Mouse (Mus musculus): ENCODE data around the gene Slc22a3.

Slc22a3 gene

DNA sequence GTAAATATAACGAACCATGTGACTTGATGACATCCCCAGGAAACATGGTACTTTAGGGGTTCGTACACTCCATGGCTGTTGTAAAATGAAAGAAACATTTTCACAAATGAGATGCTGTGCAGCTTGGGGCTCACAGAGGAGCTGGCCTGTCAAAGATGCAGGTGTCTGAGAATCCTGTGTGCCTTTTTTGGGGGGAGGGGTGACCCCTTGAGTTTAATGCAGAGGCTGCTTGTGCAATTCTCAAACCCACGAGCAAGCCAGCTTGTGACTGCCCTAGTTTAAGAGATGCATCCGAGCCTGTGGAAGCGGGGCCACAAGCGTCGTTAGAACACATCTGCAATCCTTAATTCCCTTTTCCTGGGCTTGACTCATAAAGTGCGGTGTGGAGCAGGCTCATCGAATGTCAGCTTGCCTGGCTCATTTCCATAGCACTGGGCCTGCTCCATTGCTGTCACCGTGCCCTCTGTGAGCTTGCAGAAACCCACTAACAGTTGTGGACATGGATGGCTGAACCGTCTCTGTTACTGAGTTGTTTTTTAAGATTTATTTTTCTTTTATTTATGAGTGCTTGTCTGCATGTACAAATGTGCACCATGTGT, 98.1 kb downstream of the Slc22a3 start:
- no peak for DNase-seq (ENCODE audit: low read depth, low spot score)

DNA sequence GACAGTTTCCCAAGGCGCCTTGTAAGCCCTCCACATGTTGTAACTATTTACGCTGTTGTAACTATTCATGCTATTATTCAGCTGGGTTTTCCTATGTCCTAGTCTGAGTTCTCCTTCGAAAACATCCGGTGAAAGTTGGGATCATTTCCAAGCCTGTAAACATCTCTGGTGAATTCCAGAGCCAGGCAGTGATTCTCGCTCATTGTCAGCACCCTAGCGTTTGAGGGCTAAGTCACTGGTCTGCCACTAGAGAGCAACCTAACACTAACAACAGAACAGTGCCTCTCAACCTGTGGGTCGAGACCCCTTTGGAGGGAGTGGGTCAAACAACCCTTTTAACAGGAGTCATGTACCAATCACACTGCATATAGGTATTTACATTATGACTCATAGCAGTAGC, 104.1 kb downstream of the Slc22a3 start:
- no peak for DNase-seq (ENCODE audit: low read depth, low spot score)

DNA sequence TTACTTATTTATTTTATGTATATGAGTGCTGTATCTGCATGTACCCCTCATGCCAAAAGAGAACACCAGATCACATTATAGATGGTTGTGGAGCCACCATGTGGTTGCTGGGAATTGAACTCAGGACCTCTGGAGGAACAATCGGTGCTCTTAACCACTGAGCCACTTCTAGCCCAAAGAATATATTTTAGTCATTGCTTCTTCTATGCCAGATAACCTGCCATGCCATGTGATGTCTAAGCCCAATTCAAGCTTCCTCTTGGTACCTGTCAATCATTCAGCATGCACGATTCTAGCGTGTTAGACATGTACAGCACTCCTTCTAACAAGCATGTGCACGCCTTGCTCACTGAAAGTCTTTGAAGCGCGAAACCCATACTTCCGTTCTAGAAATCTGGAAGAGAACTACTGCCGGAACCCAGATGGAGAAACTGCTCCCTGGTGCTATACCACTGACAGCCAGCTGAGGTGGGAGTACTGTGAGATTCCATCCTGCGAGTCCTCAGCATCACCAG, 111.3 kb downstream of the Slc22a3 start:
- DNase-seq (ENCODE audit: low read depth, low spot score) = no peak

DNA sequence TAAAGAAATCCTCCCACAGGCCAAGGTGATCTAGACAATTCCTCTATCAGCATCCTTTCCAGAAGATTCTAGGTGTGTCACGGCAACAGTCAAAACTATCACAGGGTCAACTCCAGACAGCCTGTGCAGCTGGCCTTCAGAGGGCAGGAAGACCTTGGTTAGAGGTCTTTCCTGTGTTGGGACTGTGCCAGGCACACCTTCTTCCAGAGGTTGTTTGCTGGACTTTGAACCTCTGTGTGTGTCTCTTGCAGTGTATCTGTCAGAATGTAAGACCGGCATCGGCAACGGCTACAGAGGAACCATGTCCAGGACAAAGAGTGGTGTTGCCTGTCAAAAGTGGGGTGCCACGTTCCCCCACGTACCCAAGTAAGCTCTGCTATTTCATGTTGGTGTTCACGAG, 119.3 kb downstream of the Slc22a3 start:
- DNase-seq (ENCODE audit: low read depth, low spot score) = no peak

DNA sequence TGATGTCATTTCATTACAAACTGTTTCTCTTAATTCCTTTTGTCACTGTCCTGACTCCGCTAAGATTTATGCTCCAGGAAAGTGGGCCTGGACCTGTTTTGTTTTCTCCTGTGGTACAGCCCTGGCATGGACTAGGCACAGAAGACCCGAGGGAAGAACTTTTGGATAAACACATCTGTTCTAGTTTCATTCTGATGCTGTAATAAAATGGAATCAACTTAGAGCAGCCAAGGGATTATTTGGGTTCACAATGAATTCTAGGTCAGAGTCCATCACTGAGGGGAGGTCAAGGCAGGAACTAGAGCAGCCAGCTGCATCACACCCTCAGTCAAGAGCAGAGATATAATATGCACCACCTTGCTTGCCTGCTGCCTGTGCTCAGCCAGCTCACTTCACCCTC, 119.7 kb downstream of the Slc22a3 start:
- no peak for DNase-seq (ENCODE audit: low read depth, low spot score)

DNA sequence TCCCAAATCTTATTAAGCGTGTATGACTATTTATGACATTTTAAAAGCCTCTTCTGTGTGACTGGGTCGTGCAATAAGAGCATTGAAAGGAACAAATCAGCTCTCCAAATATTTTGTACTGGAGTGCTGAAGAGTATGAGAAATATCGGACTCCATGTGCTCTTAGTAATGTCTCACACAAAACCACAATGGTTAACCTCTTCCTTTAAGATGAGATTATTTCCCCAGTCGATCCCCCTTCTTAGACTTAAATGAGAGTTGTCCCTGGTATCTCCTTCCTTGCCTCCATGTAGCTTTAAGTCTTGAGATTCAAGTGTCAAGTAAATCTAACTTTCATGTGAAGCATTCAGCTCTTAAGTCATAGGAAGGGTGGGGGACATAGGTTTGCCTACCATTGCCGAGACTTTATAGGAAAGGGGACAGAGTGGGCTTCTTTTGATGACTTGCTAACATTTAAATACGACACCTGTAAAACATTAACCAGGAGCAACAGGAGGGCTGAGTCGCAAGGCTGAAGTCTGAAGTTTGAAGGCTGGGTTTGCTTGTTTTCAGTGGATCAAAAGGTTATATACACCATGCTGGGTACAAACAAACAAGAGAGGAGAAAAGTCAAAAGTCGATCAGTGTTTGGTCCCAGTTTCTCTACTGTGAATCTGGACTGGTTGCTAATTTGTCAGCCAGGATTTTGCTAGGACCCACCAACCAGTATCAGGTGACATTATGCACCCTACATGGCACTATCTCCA, 122.3 kb downstream of the Slc22a3 start:
- DNase-seq (ENCODE audit: low read depth, low spot score) = no peak

DNA sequence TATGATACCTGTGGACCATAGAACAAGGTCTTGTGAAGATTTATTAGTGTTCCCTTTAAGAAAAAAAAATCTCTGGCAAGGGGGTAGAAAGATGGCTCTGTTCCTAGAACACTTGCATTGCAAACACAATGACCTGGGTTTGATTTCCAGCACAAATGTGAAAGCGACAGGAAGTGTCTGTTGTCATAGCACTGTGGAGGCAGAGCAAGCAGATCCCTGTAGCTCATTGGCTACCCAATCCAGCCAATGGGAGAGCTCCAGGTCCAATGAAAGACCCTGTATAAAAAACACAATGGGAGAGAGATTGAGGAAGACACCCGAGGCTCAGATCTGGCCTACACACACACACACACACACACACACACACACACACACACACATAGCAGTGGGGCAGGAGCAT, 125.0 kb downstream of the Slc22a3 start:
- no peak for DNase-seq (ENCODE audit: low read depth, low spot score)

DNA sequence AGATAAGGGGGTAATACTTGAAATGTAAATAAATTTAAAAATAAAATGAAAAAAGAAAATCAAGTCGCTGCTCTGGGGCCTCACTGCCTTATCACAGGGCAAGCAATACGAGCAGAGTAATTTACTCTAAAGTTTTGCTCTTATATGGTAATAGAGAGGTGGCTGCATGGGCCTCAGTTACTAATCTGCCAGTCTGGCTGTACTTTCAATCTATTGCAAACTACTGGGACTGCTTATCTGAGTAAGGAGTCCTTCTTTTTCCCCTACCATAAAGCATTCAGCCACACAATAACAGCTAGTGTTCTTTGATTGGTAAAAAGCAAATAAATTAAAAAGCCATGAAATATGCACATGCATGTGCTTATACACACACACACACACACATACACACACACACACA, 125.9 kb downstream of the Slc22a3 start:
- no peak for DNase-seq (ENCODE audit: low read depth, low spot score)

DNA sequence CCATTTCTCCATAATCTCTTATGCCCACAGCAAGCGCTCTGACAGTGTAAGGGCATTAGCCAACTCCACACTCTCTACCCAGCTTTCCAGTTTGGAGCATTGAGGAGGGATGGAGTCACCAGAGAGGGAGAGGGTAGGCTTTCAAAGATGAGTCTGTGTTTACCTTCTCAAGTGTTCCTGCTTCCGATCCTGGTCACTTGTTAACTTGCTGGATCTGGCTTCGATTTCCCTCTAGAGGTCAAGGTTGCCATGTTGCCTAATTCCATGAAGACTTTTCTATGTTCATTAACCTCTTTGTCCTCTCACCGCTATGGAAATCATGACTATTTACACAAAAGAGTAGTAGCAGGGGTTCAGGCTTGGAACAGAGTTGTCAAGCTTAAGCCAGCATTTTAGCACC, 127.2 kb downstream of the Slc22a3 start:
- DNase-seq (ENCODE audit: low read depth, low spot score) = no peak

DNA sequence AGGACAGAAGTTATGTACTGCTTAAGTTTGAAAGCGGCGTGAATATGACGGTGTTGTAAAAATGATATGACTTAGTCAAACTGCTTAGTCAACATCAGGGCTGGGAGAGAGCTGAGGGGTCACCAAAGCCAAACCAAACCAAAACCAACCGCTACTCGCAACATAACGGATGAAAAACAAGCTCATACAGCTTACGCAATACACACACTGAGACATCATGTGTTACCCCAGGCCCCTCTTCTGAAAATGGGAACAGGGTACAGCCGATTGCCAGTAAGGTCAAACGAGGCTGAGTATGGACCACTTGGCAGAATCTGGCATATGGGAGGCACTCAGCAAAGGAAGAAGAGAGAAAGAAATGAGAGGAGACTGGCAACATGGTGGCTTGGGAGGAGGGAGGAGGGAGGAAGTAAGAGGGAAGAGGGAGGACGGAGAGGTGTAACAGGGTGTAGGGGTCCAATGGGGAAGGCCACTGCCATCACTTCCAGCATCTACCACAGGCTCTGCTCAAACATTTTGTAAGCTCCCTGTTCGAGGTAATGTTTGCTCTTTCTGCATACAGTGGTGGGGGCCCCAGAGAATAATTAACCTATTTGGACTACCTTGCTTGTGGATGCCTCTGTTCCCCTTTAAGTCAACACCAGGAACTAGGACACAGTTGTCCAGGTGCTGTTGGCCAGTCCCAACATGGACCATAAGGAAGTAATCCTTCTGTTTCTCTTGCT, 129.4 kb downstream of the Slc22a3 start, which contains the start of gene Plg:
TSS of gene Plg (plus strand) at position 628 of the 725 bp plus-strand sequence.
- no peak for DNase-seq (ENCODE audit: low read depth, low spot score)

DNA sequence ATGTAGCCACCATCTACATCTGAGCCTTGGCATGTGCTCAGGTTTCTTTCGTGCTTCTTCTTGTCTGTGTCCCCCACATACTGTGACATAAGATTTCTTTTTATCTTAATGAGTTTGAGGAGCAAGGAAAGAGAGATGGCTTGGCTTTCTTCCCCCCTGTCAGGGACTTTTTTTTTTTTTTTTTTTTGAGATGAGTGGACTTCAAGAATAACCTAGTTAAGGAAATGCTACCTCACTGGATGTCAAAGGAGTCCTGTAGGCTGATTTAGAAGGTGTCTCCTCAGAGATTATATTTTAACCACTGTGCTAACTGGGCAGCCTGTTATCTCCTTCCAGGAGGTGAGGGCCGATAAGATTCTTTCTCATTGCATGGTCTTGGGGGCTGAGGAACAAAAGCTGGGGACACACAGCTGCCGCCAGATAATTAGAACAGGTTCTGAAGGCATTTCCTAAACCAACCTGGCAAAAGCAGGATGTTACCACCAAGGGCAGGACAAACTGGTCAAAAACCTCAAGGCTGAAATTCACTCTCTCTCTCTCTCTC, 133.8 kb downstream of the Slc22a3 start:
- DNase-seq (ENCODE audit: low read depth, low spot score) = no peak

DNA sequence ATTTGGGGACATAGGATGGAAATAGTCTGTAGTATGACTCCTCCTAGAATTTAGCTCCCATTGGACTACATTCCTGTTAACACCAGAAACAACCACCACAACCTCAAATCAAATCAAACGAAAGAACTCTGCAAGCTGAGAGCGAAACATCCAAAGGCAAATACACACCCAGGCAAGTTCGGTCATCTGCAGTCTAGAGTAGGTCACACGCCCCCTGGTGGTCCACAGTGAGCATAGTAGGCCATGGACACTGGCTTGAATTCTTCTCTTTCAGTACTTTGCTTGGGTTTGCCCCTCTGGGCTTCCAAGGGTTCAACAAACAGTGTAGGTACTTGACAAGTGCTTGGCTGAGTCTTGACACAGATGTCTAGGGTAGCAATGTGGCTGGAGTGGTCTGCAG, 135.5 kb downstream of the Slc22a3 start:
- peak; percentile 37 for DNase-seq (ENCODE audit: low read depth, low spot score)

DNA sequence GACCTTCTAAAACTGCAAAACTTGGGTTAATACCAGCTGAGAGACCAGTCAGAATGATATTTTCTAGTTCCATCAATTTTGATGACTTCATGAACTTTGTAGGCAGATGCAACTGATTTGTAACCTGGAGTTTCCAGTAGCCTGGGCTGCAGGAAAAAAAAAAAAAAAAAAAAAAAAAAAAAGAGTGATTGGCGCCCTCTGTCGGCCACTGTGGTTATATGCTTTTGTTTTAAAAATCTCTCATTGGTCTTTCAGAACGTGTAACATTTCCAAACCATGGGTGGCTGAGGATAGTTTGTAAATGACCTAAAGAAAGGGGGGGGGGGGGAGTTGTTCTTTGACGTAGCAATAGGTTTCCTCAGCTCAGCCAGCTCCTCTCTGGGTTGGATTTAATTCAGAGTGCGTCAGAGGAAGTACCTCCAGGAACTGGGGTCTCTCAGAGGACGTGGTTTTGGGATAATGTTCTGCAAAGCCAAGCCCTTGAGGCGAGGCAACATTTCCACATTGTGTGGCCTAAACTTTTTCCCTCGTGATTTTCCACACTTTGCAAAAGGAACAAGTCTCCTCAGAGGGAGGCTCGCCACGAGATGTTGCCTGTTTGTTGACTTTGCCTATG, 136.1 kb downstream of the Slc22a3 start:
- DNase-seq (ENCODE audit: low read depth, low spot score) = peak; percentile 23

DNA sequence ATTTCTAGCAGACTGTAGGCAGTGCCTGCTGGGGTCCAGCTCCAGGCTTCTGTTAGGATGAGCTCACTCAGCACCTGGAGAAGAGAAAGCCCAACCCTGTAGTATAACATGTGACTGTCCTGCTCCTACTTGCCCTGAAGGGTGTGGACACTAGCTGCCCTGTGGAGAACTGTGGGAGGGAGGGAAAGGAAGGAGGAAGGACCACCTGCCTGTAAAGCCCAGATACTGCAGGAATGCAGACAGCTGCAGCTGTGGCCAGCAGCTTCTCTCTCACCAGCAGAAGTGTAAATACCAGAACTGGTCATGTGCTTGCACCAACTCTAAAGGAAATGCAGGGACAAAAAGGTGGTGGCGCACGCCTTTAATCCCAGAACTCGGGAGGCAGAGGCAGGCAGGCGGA, 137.2 kb downstream of the Slc22a3 start:
- no peak for DNase-seq (ENCODE audit: low read depth, low spot score)

DNA sequence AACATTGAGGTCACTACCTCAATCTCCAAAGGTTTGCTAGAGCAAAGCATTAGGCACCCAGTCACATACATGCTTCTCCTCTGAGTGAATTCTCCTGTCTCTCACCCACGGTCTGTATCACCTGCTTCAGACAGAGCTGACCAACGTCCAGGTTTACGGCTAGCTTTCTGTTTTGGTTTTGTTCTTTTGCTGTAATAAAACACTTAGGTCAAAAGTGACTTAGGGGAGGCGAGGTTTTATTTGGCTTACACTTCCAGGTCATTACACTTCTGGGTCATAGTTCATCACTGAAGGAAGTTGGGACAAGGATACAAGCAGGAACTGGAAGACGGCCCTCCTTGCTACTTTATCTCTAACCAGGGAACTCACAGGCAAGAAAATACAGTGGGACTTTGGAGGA, 138.1 kb downstream of the Slc22a3 start:
- no peak for DNase-seq (ENCODE audit: low read depth, low spot score)

All from retina, adult 2 months (tissue).